Mouse (Mus musculus) T-helper 1 cell (primary cell): ENCODE measurements around the gene Kcnf1.

Source experiments
- in situ Hi-C: fragments of 300-600 bp; cut with MboI, MseI; formaldehyde crosslinking; loops from one replicate; pipeline ENCODE4 v1.15.1; 2025; ENCODE audit warnings: high pct_unique_total_duplicates

Gene Kcnf1

GRCm38 (mm10) chr12:17176757-17177092 lies at the start of gene Kcnf1:
TSS of gene Kcnf1 (minus strand) at chr12:17176888.
- in situ Hi-C loops, result no loop called here

- in situ Hi-C loops, result no loop called here
These were observed 48.3 kb upstream of the Kcnf1 start for GRCm38 (mm10) chr12:17225012-17225411.

GRCm38 (mm10) chr12:17223050-17223449 lies 46.4 kb upstream of the Kcnf1 start:
- in situ Hi-C loops, result no loop called here

GRCm38 (mm10) chr12:17221891-17222428 lies 45.3 kb upstream of the Kcnf1 start:
- in situ Hi-C loops, result no loop called here

GRCm38 (mm10) chr12:17220631-17221030 lies 43.9 kb upstream of the Kcnf1 start:
- in situ Hi-C loops, result no loop called here

- in situ Hi-C loops, result no loop called here
These were observed 42.4 kb upstream of the Kcnf1 start for GRCm38 (mm10) chr12:17219107-17219506.

- in situ Hi-C loops, result no loop called here
These were observed 41.7 kb upstream of the Kcnf1 start for GRCm38 (mm10) chr12:17218390-17218789.

GRCm38 (mm10) chr12:17215751-17216150 lies 39.1 kb upstream of the Kcnf1 start:
- in situ Hi-C loops, result no loop called here

- in situ Hi-C loops, result no loop called here
These were observed 26.0 kb upstream of the Kcnf1 start for GRCm38 (mm10) chr12:17202492-17203322.

- in situ Hi-C loops, result no loop called here
These were observed 21.9 kb upstream of the Kcnf1 start for GRCm38 (mm10) chr12:17198621-17199020.

- in situ Hi-C loops, result no loop called here
These were observed 17.5 kb upstream of the Kcnf1 start for GRCm38 (mm10) chr12:17194140-17194539.

- in situ Hi-C loops, result no loop called here
These were observed 16.6 kb upstream of the Kcnf1 start for GRCm38 (mm10) chr12:17193311-17193710.

GRCm38 (mm10) chr12:17192887-17193286 lies 16.2 kb upstream of the Kcnf1 start:
- in situ Hi-C loops, result no loop called here

- in situ Hi-C loops, result no loop called here
These were observed 7.7 kb upstream of the Kcnf1 start for GRCm38 (mm10) chr12:17184303-17184775.

- in situ Hi-C loops, result no loop called here
These were observed 7.1 kb upstream of the Kcnf1 start for GRCm38 (mm10) chr12:17183788-17184187.

GRCm38 (mm10) chr12:17176041-17176756 lies 489 bp downstream of the Kcnf1 start:
- in situ Hi-C loops, result no loop called here

- in situ Hi-C loops, result no loop called here
These were observed 1.1 kb downstream of the Kcnf1 start for GRCm38 (mm10) chr12:17175531-17175951.

GRCm38 (mm10) chr12:17175124-17175523 lies 1.6 kb downstream of the Kcnf1 start:
- in situ Hi-C loops, result no loop called here

GRCm38 (mm10) chr12:17174134-17174893 lies 2.4 kb downstream of the Kcnf1 start:
- in situ Hi-C loops, result no loop called here

GRCm38 (mm10) chr12:17170406-17170805 lies 6.3 kb downstream of the Kcnf1 start:
- in situ Hi-C loops, result no loop called here

GRCm38 (mm10) chr12:17166116-17166515 lies 10.6 kb downstream of the Kcnf1 start:
- in situ Hi-C loops, result no loop called here

- in situ Hi-C loops, result no loop called here
These were observed 12.7 kb downstream of the Kcnf1 start for GRCm38 (mm10) chr12:17163996-17164395.
